Mouse (Mus musculus): ENCODE measurements around the gene Eif4ebp2.

DNA sequence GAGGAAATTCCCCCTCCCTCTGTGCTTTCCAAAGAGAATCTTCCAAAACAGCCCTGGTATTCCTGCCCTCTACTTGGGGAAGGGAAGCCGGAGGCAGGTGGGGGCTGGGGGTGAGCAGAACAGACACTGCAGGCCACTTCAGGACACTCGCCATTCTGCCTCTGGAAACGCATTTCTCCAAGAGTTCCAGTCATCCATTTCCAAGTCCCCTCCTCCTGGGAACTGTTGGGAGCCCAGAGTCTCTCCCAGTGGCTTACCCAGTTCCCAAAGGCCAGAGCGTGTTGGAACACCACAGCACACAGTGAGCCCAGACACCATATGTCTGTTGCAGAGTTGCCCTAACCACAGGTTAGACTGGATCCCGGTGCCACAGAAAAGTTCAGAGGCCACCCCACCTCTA is 73.8 kb downstream of the Eif4ebp2 start:
- TF ChIP-seq POLR2A (IDR thresholded peaks at IDR 0.05; ENCODE audit: borderline replicate concordance, extremely low read depth, low read depth, low read length), result no peak
- no peak for TF ChIP-seq CTCF (IDR thresholded peaks at IDR 0.05; ENCODE audit: insufficient read depth, low read length)

Data from lung, adult 2 months (tissue).